Mouse (Mus musculus) thymus, adult 2 months (tissue): ENCODE measurements around the gene Cnot6l.

Source experiments
- CTCF ChIP-seq: fragments of 200-500 bp; IDR thresholded peaks from 2 replicates; pipeline ENCODE4 v1.5.1; 2012; ENCODE audit warnings: mild to moderate bottlenecking, control low read depth, low read length, moderate library complexity, borderline replicate concordance; ENCODE audit not compliant: control insufficient read depth, poor library complexity, insufficient read depth; ENCODE audit errors: extremely low read depth
- POLR2A ChIP-seq: fragments of 200-500 bp; IDR thresholded peaks from 2 replicates; pipeline ENCODE4 v1.6.1; 2012; ENCODE audit warnings: mild to moderate bottlenecking, low read length, control low read depth, moderate library complexity; ENCODE audit not compliant: control insufficient read depth, poor library complexity, insufficient read depth; ENCODE audit errors: extremely low read depth

GRCm38 (mm10) chr5:96183211-96183610 is 19.2 kb upstream of the Cnot6l start:
- TF ChIP-seq CTCF, result no peak
- no peak for TF ChIP-seq POLR2A
